Mouse (Mus musculus) layer of hippocampus, postnatal 25 days (tissue): Measurements from ENCODE around the gene Timm8a2. TPM values are rescaled to one million over a fixed set of nuclear protein-coding genes. Genes with fewer than 3 reads are reported as not detected.

Experiments
- DNase-seq, 2 experiments: peaks; one replicate each; pipeline ENCODE4 v3.0.0; 2022; ENCODE audit warnings: mixed read lengths in 2 of 2, low spot score in 1 of 2; ENCODE audit errors: extremely low spot score in 1 of 2
- total RNA-seq, 2 experiments: library from RNA; stranded (reverse); gene quantifications; 2 replicates each; pipeline ENCODE4 v1.2.3; 2021

Timm8a2 gene
- total RNA-seq, 2 experiments from 2014 or later, result 0.56 TPM; not detected in 1

DNA sequence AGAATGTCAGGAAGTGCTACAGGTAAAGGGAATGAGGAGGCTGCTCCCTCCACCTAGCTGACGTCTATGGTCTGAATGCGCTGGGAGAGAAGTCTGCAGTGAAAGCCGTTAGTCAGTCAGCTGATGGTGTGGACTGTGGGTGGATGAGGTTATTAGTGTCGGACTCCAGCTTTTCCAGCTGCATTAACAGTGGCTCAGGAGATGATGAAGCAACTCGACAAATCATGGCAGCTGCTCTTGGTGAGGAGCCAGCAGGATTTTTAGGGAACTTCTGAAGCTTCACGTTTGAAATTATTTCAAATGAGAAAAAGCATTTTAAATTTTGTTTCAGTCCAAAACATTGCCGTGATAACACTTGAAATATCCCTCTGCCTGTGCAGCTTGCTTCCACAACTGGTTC, 24.2 kb upstream of the Timm8a2 start:
- DNase-seq, result no peak

DNA sequence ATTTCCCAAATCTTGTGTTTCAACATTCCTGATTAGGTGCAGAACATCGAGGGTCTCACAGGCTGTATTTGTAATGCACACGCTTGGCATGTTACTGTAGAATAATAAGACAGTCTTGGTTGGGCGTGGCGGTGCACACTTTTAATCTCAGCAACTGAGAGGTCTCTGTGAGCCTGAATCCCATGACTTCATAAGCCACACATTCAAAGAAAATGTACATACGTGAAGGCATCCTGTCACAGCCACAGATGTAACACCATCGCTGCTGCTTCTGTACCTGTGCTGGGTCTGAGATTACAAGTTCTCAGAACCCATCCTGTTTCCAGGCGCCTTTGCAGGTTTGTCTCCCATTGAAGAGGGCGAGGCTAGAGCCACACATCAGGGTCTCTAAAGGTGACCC, 22.7 kb upstream of the Timm8a2 start:
- DNase-seq, result no peak

DNA sequence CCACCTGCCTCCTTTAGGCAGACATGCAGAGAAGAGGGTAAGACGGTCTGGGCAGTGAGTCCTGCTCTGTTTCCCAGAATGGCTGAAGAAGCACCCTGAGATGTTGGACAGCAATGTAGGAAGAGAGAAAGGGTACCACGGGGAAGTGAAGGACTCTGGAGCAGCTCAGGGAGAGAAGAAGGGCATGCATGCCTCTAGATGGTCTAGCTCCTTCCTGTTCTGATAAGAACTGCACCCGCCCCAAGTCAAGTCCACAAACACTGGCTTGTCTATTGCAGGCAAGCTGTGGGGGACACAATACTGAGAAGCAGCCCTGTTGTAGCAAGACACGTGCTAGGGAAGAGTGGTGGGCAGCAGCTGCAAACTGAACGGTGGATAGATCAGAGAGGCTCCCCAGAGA, 22.3 kb upstream of the Timm8a2 start:
- DNase-seq, result no peak

DNA sequence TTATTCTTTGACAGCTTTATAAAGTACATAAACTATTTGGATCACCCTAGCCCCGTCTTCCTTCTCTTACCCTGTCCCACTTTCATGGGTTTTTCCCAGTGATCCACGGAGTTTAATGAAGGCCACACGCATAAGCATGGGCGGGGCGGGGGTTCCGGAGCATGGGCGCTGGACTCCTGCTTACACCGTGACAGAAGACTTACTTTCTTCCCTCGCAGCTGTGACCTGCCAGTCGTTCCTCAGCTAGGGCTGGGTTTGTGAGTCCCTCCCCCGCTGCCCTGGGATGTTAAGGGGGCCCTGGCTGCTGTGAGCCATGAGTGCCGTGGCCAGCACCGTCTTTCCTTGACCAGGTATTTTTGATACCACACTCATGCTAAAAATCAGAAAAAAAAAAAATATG, 21.7 kb upstream of the Timm8a2 start:
- DNase-seq, result no peak

DNA sequence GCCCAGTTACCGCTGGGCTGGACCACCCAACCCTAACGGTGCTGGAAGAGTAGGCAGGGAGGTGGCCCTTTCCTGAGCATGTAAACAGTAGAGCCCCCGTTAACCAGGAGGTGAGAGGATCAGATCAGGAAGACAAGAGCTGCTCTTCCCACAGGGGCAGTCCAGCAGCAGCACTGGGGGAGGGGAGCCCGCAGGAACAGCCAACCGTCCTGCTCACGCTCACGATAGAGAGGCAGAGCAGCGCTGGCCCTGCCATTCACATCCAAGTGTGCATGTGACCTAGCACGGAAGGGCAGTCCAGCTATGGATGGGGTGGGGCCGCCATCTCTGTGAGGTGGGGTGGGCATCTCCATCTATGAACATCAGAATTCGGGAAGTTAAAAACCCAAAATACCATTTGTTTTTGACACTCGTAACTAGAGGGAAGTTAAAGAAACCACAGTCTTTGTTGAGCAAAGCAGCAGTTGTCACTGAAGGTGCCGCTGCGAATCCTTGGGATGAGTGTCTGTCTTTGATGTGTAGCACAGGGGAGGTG, 21.0 kb upstream of the Timm8a2 start:
- no peak for DNase-seq

DNA sequence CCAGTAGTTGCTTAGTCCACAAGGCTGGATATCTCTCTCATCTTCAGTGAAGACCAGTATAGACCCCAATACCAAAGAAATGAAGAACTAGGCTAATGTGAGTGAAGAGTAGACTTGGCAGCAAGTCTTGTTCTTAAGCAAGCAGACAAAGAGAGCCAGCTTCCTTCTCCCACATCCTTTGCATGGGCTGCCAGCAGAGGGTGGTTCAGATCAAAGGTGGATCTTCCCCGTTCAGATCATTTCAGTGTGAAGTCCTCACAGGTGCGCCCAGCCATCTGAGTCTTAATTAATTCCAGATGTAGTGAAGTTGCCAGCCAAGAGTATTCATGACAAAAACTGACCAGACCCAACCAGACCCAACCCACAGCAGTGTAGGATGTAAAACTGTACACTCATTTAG, 16.5 kb upstream of the Timm8a2 start:
- DNase-seq, result no peak

DNA sequence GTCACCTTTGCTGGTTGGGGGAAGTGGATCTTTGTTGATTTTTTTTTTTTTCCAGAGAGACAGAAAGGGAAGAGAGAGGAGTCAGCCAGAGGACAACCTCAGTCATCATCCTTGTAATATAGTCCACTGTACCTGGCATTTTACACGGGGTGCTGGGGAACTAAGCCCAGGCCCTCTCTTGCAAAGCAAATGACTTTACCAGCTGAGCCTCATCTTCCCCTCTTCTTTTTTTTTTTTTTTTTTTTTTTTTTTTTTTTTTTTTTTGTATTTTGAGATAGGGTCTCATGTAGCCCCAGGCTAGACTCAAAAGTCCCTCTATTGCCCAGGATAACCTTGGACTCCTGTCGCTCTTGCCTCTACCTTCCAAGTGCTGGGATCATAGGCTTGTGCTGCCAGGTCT, 15.1 kb upstream of the Timm8a2 start:
- no peak for DNase-seq

DNA sequence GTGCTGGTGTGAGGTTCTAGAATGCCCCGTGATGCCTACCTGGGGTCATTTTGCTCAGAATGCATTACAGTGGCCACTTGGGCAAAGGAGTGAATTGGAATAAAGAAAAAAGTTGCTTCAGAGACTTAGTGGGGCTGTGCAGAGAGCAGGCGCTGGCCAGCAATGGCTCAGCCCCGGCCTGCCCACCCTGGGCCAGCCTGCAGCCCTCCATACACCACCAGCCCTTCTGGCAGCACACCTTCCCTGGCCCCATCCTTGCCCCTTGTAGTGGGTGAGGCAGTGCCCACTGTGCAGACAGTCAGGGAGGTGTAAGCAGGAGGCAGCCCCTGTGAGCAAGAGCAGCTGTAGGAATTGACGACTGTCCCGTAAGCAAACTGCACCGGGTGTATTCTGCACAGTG, 13.9 kb upstream of the Timm8a2 start:
- no peak for DNase-seq

DNA sequence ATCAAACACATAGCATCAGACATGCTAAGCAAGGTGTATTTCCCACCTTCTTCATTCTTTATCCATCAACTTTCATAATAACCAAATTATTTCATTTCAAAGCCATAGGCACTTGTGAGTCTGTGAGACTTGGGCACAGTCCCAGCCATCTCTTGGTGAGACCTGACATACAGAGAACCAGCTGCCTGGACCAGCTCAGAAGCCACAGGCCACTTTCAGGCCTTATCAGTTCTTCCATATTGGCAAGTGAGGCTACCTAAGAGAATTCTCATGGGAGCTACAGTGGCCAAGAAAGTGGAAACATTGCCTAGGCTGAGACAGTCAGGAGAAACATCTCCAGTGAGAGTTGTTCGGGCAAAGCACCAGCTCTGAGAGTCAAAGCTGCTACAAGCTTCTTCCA, 11.4 kb upstream of the Timm8a2 start:
- DNase-seq, result no peak

DNA sequence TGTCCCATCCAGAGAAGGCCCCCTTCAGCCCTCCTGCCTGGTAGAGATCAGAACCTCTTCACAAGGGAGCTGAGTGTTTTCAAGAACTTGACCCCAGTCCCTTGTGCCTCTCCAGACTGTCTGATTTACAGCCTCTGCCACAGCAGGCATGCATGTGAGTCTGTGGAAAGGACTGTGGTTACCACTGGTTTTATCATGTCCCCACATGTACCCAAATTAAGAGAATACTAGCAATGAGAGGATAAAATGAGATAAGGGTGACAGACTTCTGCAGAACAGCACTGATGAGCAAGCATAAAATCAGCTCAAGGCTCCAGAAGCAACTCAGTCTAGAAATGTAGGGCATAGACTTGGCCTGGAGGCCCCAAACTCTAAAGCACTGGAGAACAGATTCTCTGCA, 10.5 kb upstream of the Timm8a2 start:
- no peak for DNase-seq

DNA sequence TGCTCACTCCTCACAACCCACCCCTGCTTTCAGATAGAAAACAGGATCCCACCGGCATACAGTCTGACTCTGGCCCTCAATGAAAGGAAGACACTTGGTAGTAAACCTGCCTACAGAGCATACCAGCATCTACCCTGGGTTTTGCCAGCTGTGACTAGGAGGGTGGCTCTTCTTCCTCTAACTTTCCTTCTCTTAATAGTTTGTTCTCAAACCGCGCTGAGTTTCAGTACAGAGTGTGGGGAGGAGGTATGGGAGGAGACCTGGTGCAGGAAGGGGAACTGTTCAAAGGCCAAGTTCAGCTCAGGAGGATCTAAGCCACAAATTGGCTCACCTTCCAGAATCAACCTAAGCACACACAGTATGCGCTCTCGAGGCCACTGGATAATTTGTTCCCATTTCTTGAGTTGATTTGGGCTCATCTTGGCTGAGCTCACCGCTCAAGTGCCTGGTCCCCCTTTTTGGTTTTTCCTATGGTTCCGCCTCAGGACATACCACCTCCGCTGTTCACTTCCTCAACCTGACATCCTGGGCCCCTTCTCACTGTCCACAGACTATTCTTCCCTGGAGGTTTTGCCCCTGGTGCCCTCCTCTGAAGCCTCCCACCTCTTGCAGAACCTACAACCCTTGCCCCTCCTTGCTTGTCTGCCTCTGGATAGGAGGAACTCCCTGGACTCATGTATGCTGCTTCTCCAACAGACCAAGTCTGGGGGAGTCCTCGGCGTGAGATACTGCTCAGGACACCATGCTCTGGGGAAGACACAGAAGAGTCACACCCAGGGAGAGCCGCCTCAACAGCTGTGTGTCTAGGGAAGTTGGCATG, 5.3 kb upstream of the Timm8a2 start:
- DNase-seq, result no peak

DNA sequence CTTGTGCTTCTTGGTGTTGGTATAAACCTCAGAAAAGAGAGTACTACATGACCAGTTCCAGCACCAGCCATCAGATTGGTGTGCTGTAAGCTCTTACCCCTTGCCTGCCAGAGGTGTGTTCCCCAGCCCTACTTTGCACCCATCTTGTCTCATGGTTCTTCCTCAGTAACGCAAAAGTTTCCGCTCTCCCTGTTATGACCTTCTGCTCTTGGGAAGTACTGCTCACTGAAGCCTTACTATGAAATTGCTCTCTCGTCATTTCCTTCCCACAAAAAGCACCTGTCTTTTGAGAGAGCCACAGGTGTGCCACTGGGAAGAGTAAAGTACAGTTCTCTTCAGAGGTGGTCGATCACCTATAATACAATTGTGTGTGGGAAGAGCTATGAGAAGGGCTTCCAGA, 4.6 kb upstream of the Timm8a2 start:
- no peak for DNase-seq

DNA sequence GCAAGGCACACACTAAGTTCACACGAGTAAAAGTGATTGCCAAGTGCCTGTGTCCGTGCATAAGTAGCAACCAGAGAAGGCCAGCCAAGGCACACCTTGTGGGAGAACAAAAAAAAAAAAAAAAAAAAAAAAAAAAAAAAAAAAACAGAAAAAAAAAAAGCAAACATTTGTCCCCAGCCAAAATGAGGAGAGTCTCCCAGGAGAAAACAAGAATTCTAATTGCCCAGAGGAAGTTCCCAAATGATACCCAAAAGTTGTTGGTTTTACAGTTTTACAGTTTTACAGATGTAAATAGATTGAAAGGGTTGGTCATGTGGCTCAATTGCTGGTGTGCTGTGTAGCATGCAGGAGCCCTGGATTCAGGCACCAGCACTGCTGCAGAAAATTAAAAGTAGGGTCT, 2.4 kb upstream of the Timm8a2 start:
- DNase-seq, result no peak

DNA sequence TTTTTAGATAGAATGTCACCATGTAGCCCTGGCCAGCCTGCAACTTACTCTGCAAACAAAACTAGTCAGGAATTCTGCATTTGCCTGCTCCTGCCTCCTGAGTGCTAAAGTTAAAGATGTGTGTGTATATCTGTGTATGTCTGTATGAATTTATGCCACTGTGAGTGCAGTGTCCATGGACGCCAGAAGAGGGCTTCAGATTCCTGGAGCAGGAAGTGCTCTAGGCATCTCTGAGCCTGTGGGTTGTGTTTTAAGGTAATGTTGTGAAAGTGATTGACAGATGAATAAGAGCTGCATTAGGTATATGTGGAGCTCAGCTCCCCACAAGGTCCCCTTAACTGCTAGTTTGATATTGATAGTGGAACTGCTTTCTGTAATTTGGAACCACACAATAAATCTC, 707 bp downstream of the Timm8a2 start:
- no peak for DNase-seq

DNA sequence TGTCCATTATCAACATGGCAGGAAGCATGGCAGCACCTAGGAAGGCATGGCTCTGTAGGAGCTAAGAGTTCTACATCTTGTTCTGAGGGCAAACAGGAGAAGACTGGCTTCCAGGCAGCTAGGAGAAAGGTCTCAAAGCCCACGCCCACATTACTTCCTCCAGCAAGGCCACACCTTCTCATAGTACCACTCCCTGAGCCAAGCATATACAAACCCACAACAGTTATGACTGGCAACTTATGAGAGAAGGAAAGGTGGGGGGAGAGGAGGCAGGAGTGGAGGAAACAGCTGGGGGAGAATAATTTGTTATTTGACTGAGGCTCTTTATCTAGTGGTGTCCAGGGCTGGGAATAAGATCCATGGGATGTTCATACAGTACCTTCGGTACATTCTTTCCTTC, 1.4 kb downstream of the Timm8a2 start:
- DNase-seq, result no peak

DNA sequence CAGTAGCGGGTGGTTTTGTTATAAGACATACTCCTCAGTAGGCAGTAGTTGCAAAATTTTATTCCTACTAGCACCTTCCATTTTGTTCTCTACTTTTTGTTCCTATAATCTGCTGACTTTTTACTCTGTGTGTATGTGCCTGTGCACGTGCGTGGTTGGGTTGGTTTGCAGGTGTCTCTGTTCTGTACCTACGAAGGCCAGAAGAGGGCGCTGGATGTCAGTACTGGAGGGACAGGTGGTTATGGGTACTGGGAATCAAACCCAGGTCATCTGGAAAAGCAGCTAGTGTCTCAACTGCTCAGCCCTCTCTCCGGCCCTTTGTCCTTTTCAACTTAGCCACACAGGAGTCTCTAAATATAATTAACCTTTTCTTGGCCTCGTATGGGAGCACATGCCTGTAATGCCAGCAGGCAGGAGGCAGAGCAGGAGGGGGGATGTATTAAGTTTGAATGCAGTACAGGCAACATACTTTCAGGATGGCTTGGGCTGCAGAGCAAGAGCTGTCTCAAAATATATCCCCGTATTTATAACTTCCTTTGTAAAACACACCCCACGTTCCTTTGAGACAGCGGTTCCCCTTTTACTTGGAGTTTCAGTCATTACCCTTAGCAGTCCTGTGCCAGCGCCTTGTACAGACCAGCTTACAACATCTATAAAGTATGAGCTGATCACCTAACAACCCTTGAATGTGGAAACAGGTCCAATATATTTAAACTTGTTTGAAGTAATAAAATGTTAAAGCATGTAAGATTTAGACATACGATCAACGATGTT, 4.6 kb downstream of the Timm8a2 start:
- no peak for DNase-seq

DNA sequence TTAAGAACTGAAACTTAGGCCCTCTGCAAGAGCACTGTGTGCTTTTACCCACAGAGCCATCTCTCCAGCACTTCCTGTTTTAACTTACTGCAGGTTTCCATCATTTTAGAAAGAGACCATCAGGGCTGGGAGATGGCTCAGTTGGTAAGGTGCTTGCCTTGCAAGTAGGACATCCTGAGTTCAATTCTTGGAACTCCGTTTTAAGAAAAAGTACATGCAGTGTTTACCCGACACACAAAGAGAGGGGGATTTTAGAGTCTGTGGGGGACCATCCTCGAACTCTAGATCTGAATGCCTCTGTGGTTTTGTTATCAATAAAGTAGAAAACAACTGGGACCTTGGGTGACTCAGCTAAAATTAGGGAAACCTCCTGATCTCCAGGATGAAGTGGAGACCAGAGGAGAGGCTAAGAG, 6.9 kb downstream of the Timm8a2 start:
- DNase-seq, result no peak

DNA sequence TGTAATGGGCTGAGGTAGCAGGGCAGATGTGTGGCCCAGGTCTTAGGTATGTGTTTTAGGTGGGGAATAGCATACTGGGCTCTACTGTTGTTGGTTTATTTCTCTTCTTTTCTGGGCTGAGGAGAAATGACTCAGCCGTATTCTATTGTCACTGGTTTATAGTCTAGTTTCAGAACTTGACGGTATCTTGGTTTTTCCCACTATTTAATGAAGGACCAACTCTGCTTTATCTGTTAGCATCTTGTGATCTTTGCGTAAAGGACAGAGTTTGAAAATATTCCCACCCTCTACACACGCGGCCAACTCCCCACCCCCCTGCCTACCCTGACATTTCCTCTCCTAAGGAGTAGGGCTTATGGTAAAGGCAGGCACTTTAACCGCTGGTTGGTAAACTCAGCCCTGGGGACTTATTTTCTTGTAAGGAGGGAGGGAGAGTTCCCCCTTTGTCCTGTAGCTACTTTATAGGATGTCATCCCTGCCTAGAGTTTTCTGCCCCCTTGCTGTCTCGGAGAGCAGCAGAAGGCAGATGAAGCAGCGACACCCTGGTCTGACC, 7.7 kb downstream of the Timm8a2 start:
- DNase-seq, result no peak

DNA sequence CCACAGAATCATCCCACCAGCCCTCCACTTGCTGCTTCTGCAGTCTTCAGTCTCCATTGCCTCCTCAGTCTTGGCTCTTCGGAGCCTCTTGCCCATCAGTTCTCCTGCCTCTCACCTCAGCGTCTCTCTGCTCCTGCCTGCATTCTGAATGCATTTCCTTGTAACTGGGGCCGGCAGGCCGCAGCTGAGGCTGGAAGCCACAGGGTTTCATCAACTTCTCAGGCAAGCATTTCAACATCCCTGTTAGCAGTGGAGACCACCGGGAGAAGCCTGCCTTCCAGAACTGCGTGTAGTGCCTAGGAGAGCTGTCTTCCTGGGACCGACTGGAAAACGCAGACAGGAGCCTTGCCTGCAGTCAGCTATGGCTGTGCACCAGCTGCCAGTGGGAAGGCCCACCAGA, 13.3 kb downstream of the Timm8a2 start:
- no peak for DNase-seq

DNA sequence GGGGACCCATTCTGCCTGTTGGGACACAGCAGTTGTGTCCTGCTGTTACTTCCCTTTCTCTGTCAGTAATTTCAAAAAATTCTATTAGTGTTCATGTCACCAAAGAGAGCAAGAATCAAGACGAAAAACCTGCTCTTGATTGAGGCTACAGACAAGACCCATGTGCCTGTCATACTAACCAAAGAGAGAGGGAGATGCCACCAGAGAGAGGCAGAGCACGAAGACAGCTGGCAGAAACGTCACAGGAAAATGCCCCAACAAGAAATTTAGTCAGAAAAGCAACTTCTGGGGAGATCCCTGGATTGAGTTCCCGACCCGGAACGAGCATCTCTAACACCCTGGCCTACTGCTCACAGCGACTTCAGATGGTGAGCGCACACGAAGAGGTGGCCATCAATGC, 14.3 kb downstream of the Timm8a2 start:
- DNase-seq, result no peak

DNA sequence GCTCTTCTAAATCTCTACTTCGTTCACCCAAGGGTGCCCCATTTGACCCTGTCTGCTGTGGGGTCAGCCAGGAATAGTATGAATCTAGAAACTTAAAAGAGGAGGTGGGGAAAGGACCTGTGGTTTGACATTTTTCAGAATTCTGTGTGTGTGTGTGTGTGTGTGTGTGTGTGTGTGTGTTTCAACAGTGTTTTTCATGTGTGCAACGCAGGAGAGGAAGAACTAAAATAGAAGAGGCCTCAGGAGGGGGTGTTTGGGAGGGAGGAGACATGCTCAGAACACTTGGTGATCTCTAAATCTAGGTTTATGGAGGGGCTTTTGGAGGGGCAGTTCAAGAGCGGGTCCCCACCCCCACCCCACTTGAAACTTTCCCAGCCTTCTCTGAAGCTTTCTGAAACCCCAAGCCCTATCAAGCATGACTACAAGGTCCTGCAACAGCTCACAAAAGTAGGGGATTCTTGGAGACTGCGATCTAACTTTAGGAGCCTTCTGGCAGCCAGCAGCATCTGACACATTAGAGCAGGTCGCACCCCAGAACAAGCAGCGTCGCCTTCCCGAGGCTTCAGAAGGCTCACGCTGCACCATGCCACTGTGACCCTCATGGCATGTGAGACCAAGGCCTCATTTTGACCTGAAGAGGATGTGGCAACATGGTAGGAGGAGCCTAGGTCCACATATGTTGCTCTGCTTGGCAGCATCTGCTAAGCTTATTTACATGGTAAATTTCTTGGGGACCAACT, 18.6 kb downstream of the Timm8a2 start:
- DNase-seq, result no peak
